Mouse (Mus musculus): ENCODE data around the gene Traf3. TPM values are rescaled to one million over a fixed set of nuclear protein-coding genes. Genes with fewer than 3 reads are reported as not detected.

Traf3 gene
- polyA plus RNA-seq (2014; fragmentation: Illumina TruSeq; extraction: RNeasy Lipid Tissue Mini Kit (QIAGEN cat#74804); ENCODE audit: low replicate concordance), result 8.5 TPM

GRCm38 (mm10) chr12:111165831-111166591 lies at the start of gene Traf3:
Gene Traf3, plus strand, starts transcription at chr12:111166370.

GRCm38 (mm10) chr12:111184476-111184875 lies 18.3 kb downstream of the Traf3 start, which contains the start of gene 4930595D18Rik:
Gene 4930595D18Rik, minus strand, starts transcription at chr12:111184491.

GRCm38 (mm10) chr12:111270629-111271277 lies 104.6 kb downstream of the Traf3 start, which contains the start of gene Amn:
Gene Amn, plus strand, starts transcription at chr12:111271095.

Other genes starting within 250 kb of the Traf3 start
- 0.15 TPM for gene Ankrd9, start 187.3 kb upstream of the Traf3 start, polyA plus RNA-seq (2014; fragmentation: Illumina TruSeq; extraction: RNeasy Lipid Tissue Mini Kit (QIAGEN cat#74804); ENCODE audit: low replicate concordance)
- 28.1 TPM for gene Rcor1, start 127.0 kb upstream of the Traf3 start, polyA plus RNA-seq (2014; fragmentation: Illumina TruSeq; extraction: RNeasy Lipid Tissue Mini Kit (QIAGEN cat#74804); ENCODE audit: low replicate concordance)
- not detected for gene 4930595D18Rik, start 18.1 kb downstream of the Traf3 start, polyA plus RNA-seq (2014; fragmentation: Illumina TruSeq; extraction: RNeasy Lipid Tissue Mini Kit (QIAGEN cat#74804); ENCODE audit: low replicate concordance)
- gene Amn, start 104.7 kb downstream of the Traf3 start, polyA plus RNA-seq (2014; fragmentation: Illumina TruSeq; extraction: RNeasy Lipid Tissue Mini Kit (QIAGEN cat#74804); ENCODE audit: low replicate concordance), result 0.48 TPM
- gene Cdc42bpb, start 211.3 kb downstream of the Traf3 start, polyA plus RNA-seq (2014; fragmentation: Illumina TruSeq; extraction: RNeasy Lipid Tissue Mini Kit (QIAGEN cat#74804); ENCODE audit: low replicate concordance), result 5.4 TPM
- gene Lbhd2, start 240.4 kb downstream of the Traf3 start, polyA plus RNA-seq (2014; fragmentation: Illumina TruSeq; extraction: RNeasy Lipid Tissue Mini Kit (QIAGEN cat#74804); ENCODE audit: low replicate concordance), result not detected

All from small intestine, adult 10 weeks (tissue).